Mouse (Mus musculus): ENCODE measurements around the gene Mettl26.
A peak's percentile ranks its signal among the peaks of the same experiment; 100 is the strongest.
"Not testable (repeated sequence)": the region's sequence is repeated elsewhere in the genome, so short reads cannot be mapped to it uniquely, and the experiment has no call there.

The Mettl26 gene

DNA sequence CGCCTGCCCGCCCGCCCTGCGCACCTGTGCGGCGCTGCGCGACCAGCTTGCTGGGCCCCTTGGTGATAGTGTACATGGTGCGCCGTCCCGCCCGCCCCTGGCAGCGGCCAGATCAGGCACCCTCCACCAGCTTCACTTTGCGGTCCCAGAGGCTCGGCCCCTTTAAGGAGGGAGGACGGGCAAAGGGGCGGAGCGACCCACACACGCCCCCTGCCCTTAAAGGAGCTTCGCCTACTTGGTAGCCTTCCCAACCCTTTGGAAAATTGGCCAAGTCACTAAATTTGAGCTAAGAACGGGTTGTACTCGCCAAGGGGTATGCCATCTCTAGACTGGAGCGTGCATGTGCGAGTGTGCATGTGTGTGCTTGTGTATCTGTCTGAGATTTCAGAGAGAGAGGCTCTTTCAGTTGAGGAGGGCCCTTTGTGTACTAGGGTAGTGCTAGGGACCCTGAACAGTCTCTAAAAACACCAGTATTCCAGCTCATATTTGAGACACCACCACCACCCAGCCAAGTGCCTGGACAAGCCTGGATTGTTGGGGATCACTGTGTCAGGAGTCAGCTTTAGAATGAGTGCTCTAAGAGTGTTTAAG is 6.2 kb upstream of the Mettl26 start, which contains the start of gene Mcrip2:
Mcrip2 (minus strand) TSS at position 164 of the 591 bp plus-strand sequence.
- peak; percentile 64 for DNase-seq (ENCODE audit: low read depth, low spot score)

DNA sequence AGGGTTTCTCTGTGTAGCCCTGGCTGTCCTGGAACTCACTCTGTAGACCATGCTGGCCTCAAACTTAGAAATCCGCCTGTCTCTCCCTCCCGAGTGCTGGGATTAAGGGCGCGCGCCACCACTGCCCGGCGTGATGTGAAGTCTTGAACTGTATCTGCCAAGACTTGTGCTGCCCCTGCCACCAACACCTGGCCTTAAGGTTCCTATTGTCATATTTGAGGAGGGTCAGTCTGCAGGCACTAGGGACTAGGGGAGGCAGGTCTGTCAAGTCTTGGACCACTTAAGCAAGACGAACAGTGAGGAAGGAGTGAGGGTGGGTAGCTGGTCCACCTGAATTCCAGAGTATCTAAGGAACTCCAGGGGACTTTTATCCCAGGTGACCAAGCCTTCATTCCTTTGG is 5.4 kb upstream of the Mettl26 start:
- no peak for DNase-seq (ENCODE audit: low read depth, low spot score)

DNA sequence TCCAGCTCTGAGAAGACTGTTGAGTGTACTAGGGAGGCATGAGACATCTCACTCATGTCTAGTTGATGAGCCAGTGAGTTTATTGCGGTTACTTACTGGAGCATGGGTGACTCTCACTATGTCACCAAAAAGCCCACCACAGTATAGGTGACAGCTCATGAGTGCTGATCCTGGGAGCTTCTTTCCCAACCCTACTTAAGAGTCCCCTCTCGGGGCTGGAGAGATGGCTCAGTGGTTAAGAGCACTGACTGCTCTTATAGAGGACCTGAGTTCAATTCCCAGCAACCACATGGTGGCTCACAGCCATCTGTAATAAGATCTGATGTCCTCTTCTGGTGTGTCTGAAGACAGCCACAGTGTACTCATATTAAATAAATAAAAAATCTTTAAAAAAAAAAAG is 4.9 kb upstream of the Mettl26 start:
- no peak for DNase-seq (ENCODE audit: low read depth, low spot score)

- not testable (repeated sequence) for DNase-seq (ENCODE audit: low read depth, low spot score)
Measured at GRCm38 (mm10) chr17:25871566-25871965, 3.3 kb upstream of the Mettl26 start.

GRCm38 (mm10) chr17:25872676-25873075 is 2.2 kb upstream of the Mettl26 start:
- no peak for DNase-seq (ENCODE audit: low read depth, low spot score)

- no peak for DNase-seq (ENCODE audit: low read depth, low spot score)
Measured at GRCm38 (mm10) chr17:25873405-25874147, 1.3 kb upstream of the Mettl26 start.

DNA sequence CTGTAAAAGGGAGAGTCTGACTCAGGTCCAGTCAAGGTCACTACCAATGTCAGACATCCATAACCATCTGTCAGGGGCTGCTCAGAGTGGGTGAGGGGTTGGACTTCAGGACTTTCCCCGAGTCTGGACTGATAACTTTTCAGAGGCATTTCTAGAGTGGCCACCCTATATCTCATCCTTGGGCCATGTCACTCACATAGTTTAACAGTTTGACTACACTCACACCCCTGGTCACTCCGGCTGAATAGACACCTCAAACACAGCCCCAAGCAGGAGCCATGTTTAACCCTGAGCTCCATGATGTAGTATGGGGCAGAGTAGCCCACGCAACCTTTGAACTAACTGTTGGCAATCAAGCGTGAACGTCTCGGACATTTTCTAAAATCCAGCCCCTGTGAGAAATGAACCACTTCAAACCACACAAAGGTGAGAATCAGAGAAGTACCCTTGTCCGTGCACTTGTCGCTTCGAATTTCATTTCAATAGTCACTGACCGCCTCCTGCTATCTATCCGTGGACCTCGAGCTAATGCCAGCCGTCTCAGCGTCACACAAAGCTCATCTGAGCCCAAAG is 640 bp upstream of the Mettl26 start:
- DNase-seq (ENCODE audit: low read depth, low spot score): no peak

GRCm38 (mm10) chr17:25875171-25876136 is 580 bp downstream of the Mettl26 start:
- peak; percentile 82 for DNase-seq (ENCODE audit: low read depth, low spot score)

- no peak for DNase-seq (ENCODE audit: low read depth, low spot score)
Measured at GRCm38 (mm10) chr17:25876347-25876915, 1.6 kb downstream of the Mettl26 start.

- no peak for DNase-seq (ENCODE audit: low read depth, low spot score)
Measured at GRCm38 (mm10) chr17:25877025-25877424, 2.2 kb downstream of the Mettl26 start.

DNA sequence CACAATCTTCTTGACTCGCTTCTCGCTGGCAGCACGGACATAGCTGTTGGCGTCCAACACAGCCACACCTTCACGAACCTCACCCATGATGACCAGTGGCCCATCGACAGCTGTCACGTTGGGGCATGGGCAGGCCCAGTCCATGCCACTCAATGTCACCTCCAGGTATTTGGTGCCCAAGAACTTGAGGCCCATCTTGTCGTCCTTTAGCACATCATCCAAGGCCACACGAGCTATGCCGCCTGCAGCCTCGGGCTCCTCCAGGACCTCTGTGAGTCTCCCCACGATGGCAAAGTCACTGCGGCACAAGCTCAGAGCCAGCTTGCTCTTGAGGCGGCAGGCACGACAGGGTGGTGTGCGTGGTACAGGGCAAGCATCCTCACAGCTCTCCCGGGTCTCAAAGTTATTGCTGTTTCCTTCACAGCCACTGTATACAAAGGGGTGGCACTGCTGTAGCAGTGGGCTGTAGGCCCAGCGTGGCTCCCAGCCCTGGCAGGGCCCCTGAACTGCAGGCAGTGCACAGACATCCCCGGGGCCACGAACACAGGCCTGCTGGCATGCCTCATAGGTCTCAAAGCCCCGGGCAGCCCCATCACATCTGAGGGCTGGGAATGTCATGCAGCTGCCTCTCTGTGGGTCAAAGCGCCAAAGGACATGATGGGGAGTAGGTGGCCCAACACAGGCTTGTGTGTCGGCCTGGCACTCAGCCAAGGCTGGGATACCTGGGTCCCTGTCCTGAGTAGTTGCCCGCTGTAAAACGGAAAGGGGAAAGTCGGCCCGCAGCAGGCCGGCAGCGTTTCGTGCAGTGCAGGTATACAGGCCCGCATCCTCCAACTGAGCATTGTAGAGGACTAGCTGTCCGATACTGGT is 3.1 kb downstream of the Mettl26 start:
- DNase-seq (ENCODE audit: low read depth, low spot score): no peak

DNA sequence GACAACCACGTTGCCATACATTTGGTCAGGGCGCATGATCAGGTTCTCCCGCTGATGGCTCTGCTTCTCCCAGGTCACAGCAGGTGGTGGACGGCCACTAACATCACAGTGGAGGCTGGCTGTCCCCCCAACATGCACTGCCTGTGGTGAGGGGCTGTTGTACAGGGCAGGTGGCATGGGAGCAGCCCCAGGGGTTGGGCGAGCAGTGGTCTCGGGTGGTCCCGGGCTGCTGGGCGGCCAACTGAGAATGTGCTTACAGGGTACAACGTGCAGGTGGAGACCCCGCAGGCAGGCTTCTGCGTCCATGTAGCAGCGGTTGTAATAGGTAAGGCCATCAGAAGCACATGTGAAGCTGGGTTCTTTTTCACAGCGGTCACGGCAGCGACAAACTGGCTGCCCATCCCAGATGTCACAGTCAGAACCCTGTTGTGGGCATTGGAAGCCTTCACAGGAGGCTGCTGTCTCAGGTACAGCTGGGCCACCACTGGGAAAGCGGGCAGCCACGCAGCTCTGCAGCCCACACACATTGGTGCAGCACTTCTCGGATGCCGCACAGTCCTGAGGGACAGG is 3.8 kb downstream of the Mettl26 start:
- no peak for DNase-seq (ENCODE audit: low read depth, low spot score)

DNA sequence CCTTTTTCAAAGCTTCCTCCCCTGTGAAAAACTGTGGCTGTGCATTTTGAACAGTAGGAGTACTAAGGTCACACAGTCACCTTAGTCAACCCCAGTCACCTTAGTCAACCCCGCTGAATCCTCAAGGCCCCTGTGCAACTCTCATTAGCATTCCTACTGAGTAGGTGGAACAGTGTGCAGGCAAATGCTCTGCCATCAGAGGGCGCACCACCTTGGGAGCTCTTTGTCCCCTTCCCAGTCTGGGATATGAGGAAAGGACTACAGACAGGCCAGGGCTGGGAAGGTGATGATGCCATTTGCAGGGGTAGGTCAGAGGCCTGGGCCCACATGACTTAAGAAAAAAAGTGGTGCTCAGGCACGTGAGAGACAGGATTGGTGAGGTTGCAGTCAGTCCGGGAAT is 4.4 kb downstream of the Mettl26 start:
- DNase-seq (ENCODE audit: low read depth, low spot score): no peak

GRCm38 (mm10) chr17:25879750-25880149 is 4.9 kb downstream of the Mettl26 start:
- no peak for DNase-seq (ENCODE audit: low read depth, low spot score)

DNA sequence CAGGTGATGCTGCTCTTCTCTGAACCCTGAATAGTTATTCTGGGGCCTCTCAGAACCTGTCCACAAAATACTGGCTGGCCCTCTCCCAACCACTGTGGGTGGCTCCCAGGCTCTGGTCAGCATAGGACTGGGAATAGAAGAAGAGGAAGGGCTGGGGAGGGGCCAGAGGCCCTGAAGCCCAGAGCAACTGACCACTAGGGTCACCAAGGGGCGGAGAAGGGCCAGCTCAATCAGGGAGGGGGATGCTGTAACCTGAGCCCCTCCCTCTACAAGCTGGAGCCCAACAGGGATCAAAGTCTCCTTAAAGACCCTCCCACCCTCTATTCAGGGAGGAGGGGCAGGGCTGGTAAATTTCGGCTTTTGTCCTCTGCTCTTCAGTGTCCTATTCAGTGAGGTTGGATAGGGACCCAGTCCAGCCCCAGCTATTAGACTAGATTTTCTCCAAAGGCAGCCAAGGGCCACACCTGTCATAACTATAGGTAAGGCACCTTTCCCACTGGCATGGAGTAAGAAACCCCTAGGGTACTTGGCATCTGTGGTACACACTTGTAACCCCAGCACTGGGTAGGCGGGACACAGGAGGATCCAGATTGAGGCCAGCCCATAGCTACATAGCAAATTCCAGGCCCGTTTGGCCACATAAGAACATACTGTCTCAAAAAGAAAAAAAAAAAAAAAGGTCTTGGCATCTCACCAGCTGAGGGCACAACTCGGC is 5.5 kb downstream of the Mettl26 start, which contains the start of gene Wfikkn1:
Wfikkn1 (minus strand) TSS at position 663 of the 715 bp plus-strand sequence.
- DNase-seq (ENCODE audit: low read depth, low spot score): no peak

- DNase-seq (ENCODE audit: low read depth, low spot score): no peak
Measured at GRCm38 (mm10) chr17:25880913-25881641, 6.2 kb downstream of the Mettl26 start.

DNA sequence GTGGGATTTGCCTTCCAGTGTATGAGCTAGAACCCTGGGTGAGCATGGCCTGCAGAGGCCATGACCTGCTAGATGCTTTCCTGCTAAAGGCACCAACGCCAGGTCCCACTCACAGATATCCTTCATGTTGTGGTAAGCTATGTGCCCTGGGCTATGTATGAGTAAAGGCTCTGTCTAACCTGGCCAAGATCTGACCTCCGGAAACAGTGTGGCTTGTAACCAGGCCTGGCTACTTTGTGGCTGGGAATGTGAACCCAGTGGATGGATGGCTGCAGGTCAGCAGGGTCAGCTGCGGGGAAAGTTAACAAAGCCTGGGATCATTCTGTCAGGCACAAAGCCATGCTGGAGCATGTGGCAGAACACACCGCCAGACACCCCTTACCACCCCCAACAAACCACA is 6.8 kb downstream of the Mettl26 start:
- no peak for DNase-seq (ENCODE audit: low read depth, low spot score)

- DNase-seq (ENCODE audit: low read depth, low spot score): no peak
Measured at GRCm38 (mm10) chr17:25882306-25882705, 7.4 kb downstream of the Mettl26 start.

- DNase-seq (ENCODE audit: low read depth, low spot score): no peak
Measured at GRCm38 (mm10) chr17:25883268-25883667, 8.4 kb downstream of the Mettl26 start.

Data from telencephalon, adult 2 months (tissue).